Mouse (Mus musculus) kidney, adult 2 months (tissue): ENCODE results near the gene Serinc4.

ENCODE experiments used
- CTCF ChIP-seq: fragments of 200-500 bp; conservative IDR thresholded peaks from 2 replicates; pipeline ENCODE4 v1.5.1; 2011; ENCODE audit warnings: low read depth, mild to moderate bottlenecking, control low read depth, low read length, moderate library complexity, mixed read lengths; ENCODE audit not compliant: insufficient read depth, insufficient read length
- POLR2A ChIP-seq: fragments of 200-500 bp; IDR thresholded peaks from one replicate; pipeline ENCODE4 v1.6.1; 2011; ENCODE audit warnings: low read depth, low read length, control low read depth

DNA sequence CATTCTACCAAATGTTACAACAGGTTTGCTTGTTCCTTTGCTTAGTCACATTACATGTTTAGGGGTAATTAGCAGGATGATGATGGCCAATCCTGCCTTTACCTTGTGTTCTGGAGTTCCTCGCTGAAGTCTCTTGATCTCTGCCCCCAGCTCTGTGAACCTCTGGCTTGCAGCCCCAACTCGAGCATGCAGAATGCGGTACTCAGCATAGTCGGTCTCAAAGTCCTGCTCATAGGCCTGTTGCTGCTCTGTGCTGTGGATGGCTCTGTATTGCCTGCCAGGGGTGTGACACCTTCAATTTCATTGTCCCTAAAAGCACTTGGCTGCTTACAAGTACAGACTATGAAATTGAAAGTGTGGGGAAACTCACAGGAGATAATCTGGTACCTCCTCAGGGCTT is 16.8 kb downstream of the Serinc4 start:
- TF ChIP-seq POLR2A (no peak), CTCF (no peak)
